Mouse (Mus musculus): ENCODE results near the gene Twf2.

Gene Twf2

DNA sequence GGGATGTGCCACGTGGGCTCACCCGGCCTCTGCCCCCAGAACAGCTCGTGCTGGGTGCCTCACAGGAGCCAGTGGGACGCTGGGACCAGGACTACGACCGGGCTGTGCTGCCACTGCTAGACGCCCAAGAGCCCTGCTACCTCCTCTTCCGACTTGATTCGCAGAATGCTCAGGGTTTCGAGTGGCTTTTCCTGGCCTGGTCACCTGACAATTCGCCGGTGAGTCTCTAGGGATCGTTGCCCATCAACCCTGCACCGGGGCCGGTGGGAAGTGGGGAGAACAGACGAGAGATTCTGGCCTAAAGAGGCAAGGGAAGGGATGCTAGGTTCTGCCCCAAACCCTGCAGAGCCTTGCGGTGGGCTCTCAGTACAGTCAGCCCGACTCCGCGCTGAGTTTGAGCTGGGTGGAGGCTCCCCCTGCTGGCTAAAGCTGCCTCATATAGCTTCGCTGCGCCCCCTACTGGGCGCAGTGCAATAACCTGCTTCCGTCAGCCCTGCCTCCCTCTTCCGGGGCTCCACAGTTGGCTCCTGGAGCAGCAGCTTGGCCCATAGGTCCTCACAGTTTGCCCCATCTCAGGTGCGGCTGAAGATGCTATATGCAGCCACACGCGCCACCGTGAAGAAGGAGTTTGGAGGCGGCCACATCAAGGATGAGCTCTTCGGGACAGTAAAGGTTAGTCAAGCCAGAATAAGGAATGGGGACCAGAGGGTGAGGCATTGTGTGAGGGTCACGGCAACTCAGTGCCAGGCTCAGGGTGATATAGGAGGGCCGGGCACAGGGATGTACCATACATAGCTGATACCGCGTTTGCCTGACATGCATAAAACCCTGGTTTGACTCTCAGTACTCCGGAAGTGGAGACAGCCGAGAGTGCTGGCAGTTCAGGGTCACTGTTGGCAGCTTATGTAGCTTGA is 9.0 kb downstream of the Twf2 start:
- in situ Hi-C loops (cut with MseI, MboI): no loop called here

DNA sequence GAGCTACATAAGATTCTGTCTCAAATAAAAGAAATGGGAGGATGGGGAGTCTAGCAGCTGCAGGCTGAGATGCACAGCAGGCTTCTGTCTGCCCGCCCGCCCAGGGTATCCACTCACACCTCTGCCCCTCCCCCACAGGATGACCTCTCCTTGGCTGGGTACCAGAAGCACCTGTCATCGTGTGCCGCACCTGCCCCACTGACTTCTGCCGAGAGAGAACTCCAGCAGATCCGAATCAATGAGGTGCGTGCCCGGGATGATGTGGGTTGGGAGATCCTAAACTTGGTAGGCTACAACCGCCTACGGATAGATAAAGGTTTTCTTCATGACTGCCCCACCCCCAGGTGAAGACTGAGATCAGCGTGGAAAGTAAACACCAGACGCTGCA is 9.7 kb downstream of the Twf2 start:
- in situ Hi-C loops (cut with MseI, MboI): no loop called here

DNA sequence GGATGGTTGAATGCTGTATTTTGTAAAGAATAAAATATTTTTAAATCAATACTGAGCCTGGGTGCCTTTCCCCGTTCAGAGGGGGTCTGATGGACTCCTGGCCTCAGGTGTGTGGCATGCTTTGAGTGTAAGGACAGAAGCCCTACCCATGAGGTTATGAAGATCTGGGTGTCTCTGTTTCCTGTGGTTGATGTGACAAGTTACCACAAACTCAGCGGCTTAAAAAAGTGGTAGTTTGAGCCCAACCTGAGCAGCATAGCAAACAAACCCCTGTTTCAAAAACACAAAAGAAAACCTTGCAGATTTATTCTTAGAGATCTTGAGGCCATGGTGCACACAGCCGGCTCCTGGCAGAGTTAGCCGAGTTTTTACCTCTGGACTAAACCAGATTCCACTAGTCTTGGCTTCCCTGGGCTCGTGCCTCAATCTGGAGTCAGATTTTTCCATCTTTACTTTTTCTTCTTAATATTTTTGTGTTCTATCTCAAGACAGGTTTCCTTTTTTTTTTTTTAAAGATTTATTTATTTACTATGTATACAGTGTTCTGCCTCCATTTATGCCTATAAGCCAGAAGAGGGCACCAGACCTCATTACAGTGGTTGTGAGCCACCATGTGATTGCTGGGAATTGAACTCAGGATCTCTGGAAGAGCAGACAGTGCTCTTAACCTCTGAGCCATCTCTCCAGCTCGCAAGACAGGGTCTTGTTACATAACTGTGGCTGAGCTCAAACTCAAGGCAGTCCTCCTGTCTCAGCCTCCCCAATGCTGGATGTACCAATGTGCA is 12.6 kb downstream of the Twf2 start:
- in situ Hi-C loops (cut with MseI, MboI): no loop called here

DNA sequence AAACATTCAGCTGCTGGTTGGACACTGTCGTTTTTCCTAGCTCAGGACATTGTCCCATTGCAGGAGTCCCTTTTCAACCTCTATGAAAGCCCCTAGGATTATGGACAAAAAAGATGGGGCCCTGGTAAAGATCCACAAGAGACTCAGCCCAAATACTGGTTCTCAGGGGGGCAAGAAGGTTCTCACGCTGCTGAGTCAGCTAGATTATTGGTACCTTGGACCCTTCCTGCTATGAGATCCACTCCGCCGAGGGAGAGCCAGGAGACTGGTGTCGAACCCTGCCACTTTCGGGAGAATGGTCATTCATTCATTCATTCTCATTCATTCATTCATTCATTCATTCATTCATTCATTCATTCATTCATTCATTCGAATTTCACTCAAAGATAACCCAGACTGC is 14.1 kb downstream of the Twf2 start:
- in situ Hi-C loops (cut with MseI, MboI): no loop called here

DNA sequence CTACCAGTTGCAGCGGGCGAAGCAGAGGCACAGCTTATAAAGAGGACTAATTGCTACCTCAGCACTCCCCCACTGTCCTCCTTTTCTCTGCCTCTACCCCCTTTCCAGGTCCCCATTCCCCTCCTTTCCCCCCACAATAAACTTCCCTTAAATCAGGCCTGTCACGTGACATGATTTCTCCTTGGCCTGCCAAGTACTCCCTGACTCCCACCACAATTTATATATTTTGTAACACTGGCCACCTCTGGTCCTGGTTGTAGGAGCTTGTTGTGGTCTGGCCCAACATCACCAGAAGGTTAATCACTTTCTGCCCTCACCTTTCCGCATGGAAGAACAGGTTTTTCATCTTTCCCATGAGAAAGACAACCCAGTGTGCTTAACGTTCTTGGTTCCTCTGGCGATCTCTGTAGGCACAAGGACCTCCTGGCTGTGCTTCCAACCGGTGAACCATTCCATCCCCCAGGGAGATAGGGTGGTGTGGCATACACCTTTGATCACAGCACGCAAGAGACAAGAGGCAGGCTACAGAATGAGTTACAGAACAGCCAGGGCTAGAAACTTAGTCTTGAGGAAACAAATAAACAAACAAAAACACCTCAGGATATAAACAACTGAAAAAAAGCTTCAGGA is 18.1 kb downstream of the Twf2 start:
- in situ Hi-C loops (cut with MseI, MboI): no loop called here

DNA sequence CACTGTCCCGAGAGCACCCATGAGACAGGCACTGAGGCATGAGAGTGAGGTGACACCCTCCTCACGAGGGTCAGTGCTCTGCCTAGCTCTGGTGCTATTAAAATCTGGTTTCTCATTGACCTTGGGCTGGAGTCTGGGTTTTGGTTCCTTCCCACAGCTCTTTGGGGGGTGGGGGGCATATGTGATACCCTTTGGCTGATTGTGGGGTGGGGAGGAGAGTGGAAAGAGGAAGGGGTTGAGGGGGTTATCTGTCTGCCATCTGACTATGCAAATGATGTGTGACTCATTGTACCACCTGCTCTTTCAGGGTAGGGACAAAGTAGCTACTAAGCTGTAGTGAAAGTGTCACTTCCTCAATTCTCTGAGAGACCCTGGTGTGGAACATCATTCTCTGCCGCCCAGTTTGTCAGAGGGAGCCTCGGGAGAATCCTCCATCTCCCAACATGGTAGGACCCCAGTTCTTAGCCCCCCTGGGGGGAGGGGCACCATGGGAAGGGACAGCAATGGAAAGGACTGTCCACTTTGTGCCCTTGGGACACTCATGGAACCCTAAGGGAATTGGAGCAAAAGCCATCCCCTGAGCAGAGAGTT is 19.4 kb downstream of the Twf2 start, which contains the start of gene Tlr9:
Gene Tlr9, plus strand, starts transcription at position 338 of the 591 bp plus-strand sequence.
- in situ Hi-C loops (cut with MseI, MboI): no loop called here

DNA sequence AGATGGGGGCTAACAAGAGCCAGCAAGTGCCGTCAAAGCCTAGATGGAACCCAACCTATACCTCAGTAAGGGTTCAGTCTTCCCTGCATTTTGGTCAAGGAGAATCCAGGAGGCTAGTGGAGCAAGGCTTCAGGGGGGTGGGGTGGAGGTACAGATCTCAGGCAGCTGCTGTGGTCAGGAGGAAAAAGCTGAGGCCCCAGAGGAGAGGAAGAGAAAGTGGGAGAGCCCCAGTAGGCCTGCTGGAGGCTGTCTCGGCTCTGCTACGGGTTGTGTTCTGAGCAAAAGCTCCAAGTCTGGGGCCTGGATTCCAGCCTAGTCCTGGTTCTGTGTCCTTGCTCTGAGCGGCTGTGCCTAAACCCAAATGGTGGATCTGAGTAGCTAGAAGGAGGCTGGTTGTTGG is 20.1 kb downstream of the Twf2 start:
- in situ Hi-C loops (cut with MseI, MboI): no loop called here

DNA sequence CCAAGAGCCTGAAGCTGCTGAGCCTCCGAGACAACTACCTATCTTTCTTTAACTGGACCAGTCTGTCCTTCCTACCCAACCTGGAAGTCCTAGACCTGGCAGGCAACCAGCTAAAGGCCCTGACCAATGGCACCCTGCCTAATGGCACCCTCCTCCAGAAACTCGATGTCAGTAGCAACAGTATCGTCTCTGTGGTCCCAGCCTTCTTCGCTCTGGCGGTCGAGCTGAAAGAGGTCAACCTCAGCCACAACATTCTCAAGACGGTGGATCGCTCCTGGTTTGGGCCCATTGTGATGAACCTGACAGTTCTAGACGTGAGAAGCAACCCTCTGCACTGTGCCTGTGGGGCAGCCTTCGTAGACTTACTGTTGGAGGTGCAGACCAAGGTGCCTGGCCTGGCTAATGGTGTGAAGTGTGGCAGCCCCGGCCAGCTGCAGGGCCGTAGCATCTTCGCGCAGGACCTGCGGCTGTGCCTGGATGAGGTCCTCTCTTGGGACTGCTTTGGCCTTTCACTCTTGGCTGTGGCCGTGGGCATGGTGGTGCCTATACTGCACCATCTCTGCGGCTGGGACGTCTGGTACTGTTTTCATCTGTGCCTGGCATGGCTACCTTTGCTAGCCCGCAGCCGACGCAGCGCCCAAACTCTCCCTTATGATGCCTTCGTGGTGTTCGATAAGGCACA is 22.7 kb downstream of the Twf2 start:
- in situ Hi-C loops (cut with MseI, MboI): no loop called here

DNA sequence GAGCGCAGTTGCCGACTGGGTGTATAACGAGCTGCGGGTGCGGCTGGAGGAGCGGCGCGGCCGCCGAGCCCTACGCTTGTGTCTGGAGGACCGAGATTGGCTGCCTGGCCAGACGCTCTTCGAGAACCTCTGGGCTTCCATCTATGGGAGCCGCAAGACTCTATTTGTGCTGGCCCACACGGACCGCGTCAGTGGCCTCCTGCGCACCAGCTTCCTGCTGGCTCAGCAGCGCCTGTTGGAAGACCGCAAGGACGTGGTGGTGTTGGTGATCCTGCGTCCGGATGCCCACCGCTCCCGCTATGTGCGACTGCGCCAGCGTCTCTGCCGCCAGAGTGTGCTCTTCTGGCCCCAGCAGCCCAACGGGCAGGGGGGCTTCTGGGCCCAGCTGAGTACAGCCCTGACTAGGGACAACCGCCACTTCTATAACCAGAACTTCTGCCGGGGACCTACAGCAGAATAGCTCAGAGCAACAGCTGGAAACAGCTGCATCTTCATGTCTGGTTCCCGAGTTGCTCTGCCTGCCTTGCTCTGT is 23.3 kb downstream of the Twf2 start:
- in situ Hi-C loops (cut with MseI, MboI): no loop called here

DNA sequence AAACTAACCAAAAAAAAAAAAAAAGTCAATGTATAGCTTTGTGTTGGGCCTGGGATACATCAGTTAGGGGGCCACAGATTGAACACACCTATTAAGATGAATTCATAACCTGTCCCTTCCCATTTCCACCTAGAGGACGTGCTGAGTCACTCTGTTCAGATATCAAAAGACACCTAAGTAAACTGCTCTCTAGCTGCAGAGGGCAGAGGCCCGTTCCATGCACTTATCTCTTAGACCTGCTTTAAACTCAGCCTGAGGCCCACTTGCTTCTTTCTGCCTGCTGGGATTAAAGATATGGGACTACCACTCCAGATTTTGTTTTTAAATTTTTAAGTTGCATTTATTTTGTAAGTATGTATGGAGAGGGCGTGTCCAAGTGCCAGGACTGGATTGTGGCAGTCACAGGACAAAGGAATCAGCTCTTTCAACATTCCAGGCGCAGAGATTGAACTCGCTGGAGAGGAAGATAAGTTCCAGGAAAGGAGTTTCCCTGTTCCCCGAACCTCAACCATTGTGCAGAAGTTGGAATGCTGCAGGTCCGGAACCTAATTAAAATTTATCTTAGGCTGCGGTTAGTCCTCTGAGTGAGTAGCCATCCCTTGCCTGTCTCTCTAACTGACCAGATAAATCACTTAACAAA is 25.0 kb downstream of the Twf2 start:
- in situ Hi-C loops (cut with MseI, MboI): no loop called here

DNA sequence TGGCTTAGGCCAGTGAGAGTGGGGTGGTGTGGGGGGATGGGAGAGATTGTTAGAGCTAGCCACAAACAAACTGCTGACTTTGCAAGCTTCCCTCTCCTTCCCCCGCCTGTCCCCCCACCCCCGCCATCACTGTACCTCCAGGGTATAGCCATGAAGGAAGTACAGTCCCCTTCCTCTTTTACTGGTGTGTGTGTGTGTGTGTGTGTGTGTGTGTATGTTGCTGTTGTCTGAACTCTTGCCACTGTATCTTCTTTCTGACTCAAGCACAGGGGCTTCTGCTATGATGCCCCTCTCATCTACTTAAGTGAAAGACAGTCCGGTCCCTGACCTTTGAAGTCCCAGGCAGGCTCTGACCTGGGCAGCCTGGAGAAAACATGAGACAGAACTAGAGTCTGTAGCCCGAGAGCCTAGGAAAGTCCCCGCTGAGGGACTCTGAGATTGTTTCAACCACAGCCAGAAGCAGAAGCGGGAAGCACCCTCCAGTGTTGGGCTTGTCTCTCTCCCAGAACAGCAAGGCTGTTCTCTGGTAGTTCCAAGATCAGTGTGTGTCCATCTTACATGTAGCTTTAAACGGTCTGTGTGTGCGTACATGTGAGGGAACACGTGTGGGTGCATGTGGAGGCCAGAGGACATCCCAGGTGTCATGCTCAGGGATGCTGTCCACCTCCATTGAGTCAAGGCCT is 27.3 kb downstream of the Twf2 start:
- in situ Hi-C loops (cut with MseI, MboI): no loop called here

DNA sequence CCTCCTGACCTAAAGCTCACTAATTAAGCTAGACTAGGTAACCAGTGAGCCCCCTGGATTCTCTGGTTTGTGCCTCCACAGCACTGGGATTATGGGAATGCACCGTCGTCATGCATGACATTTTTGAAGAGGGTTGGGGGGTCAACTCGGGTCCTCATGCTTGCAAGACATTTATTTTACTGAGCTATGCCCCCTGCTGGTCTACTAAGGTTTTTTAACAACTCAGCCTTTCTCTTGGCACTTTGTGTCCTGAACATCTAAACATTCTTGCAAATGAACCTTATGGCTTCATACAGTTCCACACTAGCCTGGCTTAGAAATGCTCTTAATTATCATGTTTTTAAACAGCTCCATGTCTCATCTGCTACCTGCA is 27.8 kb downstream of the Twf2 start:
- in situ Hi-C loops (cut with MseI, MboI): no loop called here

DNA sequence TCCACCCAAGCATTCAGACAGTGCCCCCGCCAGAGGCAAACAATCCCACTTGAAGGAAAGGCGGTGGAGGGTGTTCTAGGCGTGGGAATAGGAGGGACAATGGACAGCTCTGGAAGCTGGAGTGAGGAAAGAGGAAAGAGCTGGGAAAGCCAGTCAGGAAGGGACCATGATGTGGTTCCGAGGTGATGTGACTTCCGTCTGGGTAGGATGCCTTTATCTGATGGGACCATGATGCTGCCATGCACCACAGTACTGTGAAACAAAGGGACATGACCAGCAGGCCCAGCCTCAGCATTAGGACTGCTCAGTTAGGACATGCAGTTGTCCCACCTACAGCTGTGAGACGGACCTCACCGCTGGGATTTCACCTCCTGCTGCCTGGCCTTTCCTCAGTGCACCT is 28.3 kb downstream of the Twf2 start:
- in situ Hi-C loops (cut with MseI, MboI): no loop called here

DNA sequence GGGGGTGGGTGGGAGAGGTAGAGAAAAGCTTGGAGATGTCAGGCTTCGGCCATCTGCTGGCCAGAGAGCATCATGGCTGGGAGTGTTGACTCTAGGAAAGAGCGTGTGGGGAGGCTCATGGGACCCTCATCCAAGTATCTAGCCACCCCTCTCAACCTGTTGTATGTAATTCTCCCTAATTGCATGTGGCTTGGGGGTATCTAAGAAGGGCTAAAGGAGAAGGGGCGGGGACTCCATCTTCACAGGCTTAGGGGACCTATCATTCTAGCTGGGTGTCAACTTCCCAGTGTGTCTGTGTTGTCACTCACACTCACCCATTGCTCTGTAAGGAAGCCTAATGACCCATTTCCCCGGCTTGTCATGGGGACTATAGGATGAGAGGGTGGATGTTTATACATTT is 28.9 kb downstream of the Twf2 start:
- in situ Hi-C loops (cut with MseI, MboI): no loop called here

DNA sequence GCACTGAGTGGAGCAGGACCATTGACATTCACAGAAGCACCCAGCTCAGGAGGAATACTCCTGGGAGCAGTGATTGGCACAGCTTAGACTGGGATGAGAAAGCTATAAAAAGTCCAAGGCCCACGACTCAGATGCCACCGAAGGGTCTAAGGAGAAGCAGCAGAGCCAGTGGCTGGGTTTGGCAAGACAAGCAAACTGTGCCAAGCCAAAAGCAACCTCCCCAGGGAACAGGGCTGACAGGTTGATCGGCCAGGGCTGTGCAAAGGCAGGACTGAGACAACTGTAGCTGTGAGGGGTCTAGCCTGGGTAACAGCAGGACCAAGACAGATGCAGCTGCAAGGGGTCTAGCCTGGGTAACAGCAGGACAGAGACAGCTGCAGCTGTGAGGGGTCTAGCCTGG is 30.0 kb downstream of the Twf2 start:
- in situ Hi-C loops (cut with MseI, MboI): no loop called here

DNA sequence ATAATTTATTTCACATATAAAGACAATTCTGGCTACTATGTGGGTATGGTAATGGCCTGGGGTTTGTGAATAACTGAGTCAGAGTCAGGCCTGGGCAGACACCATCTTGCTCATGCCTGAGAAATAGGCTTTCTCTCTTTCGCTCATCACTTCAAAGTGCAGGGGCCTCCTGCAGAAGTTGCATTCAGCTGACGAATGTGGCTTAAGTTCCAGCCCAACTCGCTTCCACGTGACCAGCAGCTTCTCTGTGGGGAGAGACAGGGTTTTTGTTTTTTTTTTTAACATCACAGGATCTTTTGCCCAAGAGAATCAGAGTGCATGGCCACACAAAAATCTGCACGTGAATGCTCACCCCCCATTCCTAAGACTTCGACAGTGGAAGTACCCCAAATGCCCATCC is 31.0 kb downstream of the Twf2 start:
- in situ Hi-C loops (cut with MseI, MboI): no loop called here

DNA sequence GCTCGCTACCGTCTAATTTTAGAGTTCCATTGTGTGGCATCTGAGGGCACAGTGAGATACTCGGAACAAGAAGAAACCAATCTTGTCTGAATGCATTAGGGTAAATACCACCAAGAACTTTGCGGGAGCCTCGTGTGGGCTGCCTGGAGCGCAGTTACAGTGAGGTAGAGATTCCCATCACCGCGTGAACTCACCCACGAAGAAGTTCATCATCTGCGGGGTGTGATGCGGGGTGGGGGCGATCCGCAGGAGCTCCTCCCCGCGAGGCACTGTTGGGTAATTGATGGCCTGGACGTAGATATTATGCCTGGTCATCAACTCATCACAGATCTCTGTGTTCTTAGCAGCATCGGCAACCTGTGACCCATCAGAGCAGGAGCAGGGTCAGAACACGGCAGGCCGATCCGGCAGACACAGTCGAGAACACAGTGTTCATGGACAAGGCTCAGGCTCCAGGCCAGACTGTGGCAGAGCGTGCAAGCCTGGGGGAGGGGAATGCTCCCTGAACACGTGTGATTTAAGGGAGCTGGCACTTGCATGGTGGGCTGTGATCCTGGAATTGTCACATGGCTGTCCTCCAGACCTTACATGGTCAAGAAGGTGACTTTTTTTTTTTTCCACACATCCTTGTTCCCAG is 32.4 kb downstream of the Twf2 start:
- in situ Hi-C loops (cut with MseI, MboI): no loop called here

DNA sequence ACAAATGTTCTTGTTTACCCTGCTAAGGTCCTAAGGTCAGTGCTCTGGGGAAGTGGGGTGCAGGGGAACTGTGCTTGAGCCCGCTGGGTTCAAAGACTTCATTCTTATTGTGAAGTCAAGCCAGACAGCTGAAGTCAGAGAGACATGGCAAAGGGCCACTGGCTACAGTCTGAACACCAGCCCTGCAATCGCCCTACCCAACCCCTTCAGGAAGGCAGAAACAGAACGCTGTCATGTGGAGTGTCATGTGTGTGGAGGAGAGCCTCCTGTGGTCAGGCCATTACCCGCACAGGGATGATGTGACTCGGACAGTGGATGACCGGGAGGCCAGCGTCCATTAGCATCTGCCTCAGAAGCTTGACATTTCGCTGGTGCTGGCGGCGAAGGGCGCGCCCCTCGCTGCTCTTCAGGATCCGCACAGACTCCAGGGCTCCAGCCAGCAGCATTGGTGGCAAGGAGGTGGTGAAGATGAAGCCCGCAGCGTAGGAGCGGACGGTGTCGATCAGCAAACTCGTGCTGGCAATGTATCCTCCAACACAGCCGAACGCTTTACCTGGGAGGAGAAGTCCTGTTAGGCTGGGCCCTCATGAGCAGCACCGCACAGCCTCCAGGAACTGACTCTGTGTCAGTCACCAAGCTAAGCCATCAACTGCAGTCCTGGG is 33.4 kb downstream of the Twf2 start:
- in situ Hi-C loops (cut with MseI, MboI): no loop called here

DNA sequence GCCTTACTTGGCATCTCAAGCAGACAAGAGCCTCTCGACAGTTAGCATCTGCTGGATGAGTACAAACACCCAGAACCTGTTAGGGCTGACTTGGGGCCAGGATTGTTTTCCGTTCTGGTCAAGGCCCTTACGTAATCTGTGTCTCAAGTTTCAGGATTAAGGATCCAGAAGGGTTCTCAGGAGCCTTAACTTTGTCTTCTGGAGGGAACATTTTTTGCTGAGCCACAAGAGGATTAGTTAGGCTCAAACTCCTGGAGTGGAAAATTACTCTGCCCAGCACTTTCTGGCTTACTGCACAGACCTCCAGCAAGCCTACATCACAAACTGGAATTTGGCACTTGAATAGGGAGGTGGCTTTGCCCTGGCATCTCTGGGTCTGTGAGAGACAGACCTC is 33.9 kb downstream of the Twf2 start:
- in situ Hi-C loops (cut with MseI, MboI): no loop called here
